Mouse (Mus musculus): ENCODE measurements around the gene Pkd1. TPM values are rescaled to one million over a fixed set of nuclear protein-coding genes. Genes with fewer than 3 reads are reported as not detected.

The Pkd1 gene
- polyA plus RNA-seq, 1 experiment from 2014 or later: 4.0 TPM

DNA sequence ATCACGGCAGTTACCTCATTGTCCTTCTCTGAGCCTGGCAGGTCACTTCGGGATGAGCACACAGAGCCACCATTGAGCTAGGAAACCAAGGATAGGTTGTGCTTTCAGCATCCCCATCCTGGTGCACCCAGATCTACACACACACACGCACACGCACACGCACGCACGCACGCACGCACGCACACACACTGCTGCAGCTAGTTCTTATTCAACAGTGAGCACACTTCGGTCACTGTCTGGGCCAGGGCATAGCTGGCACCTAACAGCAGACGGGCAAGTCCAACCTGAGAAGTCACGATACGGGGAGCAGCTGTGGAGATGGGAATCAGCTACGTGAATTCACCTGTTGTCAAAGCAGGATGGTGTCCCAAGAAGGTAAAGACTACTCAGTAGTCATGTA lies 90.9 kb downstream of the Pkd1 start:
- H3K9me3 ChIP-seq (replicated peaks; ENCODE audit: control insufficient read depth, low read length): no peaks in the 10 kb centered on the region
- no peak overlapping the region for H3K4me3 ChIP-seq (ENCODE audit: low read depth, low read length)
- WGBS (ENCODE audit: insufficient replicate concordance): 88% methylated on average over 15 of the region's 15 CpGs
- ATAC-seq (ENCODE audit: low read depth): no peak
- H3K4me2 ChIP-seq (ENCODE audit: low read depth, low read length): no peak overlapping the region
- H3K27ac ChIP-seq (ENCODE audit: low read length): no peak overlapping the region
- peaks cover 8% of the 10 kb centered on the region for H3K4me1 ChIP-seq (ENCODE audit: control insufficient read depth, low read depth, low read length)
- H3K27me3 ChIP-seq (ENCODE audit: control insufficient read depth, insufficient read depth, low read depth, low read length): no peaks in the 10 kb centered on the region
- no peaks in the 10 kb centered on the region for H3K36me3 ChIP-seq (ENCODE audit: control insufficient read depth, insufficient read depth)
- no peak overlapping the region for H3K9ac ChIP-seq (ENCODE audit: low read depth, low read length)

DNA sequence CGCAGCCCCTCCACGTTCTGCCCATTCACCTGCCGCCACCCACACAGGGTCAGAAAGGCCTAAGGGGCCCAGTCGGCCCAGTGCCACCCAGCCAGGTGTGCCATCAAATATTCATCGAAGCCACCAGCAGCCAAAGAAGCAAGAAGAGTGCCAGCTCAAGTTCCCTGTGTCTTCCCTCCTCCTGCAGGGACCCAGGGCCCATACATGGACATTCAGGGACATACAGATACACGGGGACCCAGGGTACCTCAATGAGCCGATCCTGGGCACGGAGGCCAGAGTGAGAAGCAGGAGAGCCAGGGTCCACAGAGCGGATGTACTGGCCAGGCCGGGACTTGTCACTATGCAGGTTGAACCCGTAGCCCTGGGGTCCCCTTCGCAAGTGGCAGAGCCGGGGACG lies 92.3 kb downstream of the Pkd1 start:
- Histone ChIP-seq H3K27ac (ENCODE audit: low read length) (no peak overlapping the region), H3K4me3 (ENCODE audit: low read depth, low read length) (no peak overlapping the region), H3K9ac (ENCODE audit: low read depth, low read length) (no peak overlapping the region), H3K36me3 (ENCODE audit: control insufficient read depth, insufficient read depth) (no peaks in the 10 kb centered on the region), H3K4me2 (ENCODE audit: low read depth, low read length) (no peak overlapping the region), H3K27me3 (ENCODE audit: control insufficient read depth, insufficient read depth, low read depth, low read length) (no peaks in the 10 kb centered on the region), H3K4me1 (ENCODE audit: control insufficient read depth, low read depth, low read length) (peaks cover 3% of the 10 kb centered on the region), H3K9me3 (replicated peaks; ENCODE audit: control insufficient read depth, low read length) (no peaks in the 10 kb centered on the region)
- 76% methylated on average over 14 of the region's 14 CpGs for WGBS (ENCODE audit: insufficient replicate concordance)
- no peak for ATAC-seq (ENCODE audit: low read depth)

- H3K4me1 ChIP-seq (ENCODE audit: control insufficient read depth, low read depth, low read length): peaks cover 2% of the 10 kb centered on the region
- no peak overlapping the region for H3K4me2 ChIP-seq (ENCODE audit: low read depth, low read length)
- WGBS (ENCODE audit: insufficient replicate concordance): 74% methylated on average over 6 of the region's 6 CpGs
- no peak for ATAC-seq (ENCODE audit: low read depth)
- no peak overlapping the region for H3K9ac ChIP-seq (ENCODE audit: low read depth, low read length)
- no peaks in the 10 kb centered on the region for H3K36me3 ChIP-seq (ENCODE audit: control insufficient read depth, insufficient read depth)
- no peaks in the 10 kb centered on the region for H3K27me3 ChIP-seq (ENCODE audit: control insufficient read depth, insufficient read depth, low read depth, low read length)
- H3K9me3 ChIP-seq (replicated peaks; ENCODE audit: control insufficient read depth, low read length): no peaks in the 10 kb centered on the region
- H3K27ac ChIP-seq (ENCODE audit: low read length): no peak overlapping the region
- H3K4me3 ChIP-seq (ENCODE audit: low read depth, low read length): no peak overlapping the region
Measured at GRCm38 (mm10) chr17:24642791-24643343, 93.2 kb downstream of the Pkd1 start.

DNA sequence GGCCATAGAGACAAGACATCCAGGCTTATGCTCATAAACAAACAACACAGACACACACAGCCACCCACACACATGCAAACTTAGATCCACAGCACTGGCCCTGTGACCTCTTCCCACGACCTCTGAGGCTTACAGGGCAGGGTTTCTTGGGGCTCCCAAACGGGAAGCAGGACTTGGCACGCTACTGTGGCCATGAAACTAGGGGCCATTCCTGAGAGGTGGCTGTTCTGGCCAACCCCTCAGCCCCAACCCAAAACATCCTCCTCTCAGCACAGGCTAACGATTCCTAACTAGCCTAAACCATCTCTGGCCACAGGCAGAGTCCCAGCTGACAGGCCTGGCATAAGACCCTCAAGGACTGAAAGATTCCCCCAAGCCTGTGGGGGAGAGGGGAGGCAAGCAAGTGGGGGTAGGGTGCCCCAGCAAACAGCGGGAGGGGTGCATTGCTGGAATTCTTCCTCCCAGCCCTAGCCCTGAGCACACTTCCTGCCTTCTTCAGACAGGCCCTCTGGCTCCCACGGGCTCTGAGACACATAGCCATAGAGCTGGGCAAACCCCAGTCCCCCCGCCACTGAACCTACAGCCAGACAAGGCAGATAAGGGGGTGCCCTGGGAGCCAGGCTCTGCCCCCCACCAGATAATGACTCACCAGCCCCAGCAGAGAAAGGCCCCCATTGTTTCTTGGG lies 94.5 kb downstream of the Pkd1 start:
- Histone ChIP-seq H3K4me3 (ENCODE audit: low read depth, low read length) (no peak overlapping the region), H3K9ac (ENCODE audit: low read depth, low read length) (no peak overlapping the region)

DNA sequence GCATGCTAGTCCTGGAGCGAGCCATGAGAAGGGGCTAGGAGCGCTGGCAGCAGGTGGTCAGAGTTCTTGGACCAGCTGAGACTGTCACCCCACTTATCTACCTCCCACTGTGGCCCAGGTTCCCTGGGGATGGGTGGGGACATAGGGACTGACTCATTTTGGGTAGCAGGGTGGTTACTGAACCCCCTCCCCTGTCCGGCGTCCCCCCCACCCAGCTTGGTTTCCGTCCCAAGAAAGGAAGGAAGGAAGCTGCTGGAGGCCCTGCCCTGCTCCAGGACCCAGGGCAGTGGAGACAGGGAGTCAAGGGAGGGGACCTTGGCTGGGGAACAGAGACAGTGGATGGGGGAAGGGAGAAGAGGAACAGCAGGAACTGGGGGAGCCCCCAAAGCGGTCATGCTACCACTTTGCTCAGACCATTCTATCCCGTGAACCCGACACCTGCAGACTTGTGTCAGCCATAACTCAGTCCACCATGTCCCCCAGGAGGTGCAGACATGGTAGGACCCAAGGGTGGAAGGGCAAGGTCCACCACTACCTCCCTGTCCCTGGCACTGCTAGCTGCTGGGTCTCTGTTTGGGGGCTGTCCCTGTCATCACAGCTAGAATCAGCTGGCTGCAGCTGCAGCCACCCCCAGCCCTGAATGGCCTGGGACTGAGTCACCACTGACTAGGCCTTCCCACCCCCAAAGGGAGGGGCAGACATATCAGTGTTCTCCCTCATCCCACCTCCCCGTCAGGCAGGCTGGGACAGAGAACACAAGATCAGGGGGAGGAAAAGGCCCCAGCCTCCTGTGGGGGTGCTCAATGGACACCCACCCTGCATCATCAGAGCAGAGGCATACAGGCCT lies 95.5 kb downstream of the Pkd1 start:
- H3K36me3 ChIP-seq (ENCODE audit: control insufficient read depth, insufficient read depth): no peaks in the 10 kb centered on the region
- H3K4me2 ChIP-seq (ENCODE audit: low read depth, low read length): no peak overlapping the region
- no peak overlapping the region for H3K4me3 ChIP-seq (ENCODE audit: low read depth, low read length)
- H3K27me3 ChIP-seq (ENCODE audit: control insufficient read depth, insufficient read depth, low read depth, low read length): peaks cover 20% of the 10 kb centered on the region
- no peak overlapping the region for H3K9ac ChIP-seq (ENCODE audit: low read depth, low read length)
- peak; percentile 30 for ATAC-seq (ENCODE audit: low read depth)
- peaks cover 5% of the 10 kb centered on the region for H3K4me1 ChIP-seq (ENCODE audit: control insufficient read depth, low read depth, low read length)
- no peaks in the 10 kb centered on the region for H3K9me3 ChIP-seq (replicated peaks; ENCODE audit: control insufficient read depth, low read length)
- 39% methylated on average over 9 of the region's 9 CpGs for WGBS (ENCODE audit: insufficient replicate concordance)
- peak overlapping the region; percentile 19; the same call in 1 of the 2 replicates for H3K27ac ChIP-seq (ENCODE audit: low read length)

More for the DNA sequence above, 94.5 kb downstream of the Pkd1 start:
- Histone ChIP-seq H3K4me2 (ENCODE audit: low read depth, low read length) (no peak overlapping the region), H3K9me3 (replicated peaks; ENCODE audit: control insufficient read depth, low read length) (no peaks in the 10 kb centered on the region), H3K27ac (ENCODE audit: low read length) (no peak overlapping the region), H3K4me1 (ENCODE audit: control insufficient read depth, low read depth, low read length) (peaks cover 2% of the 10 kb centered on the region), H3K27me3 (ENCODE audit: control insufficient read depth, insufficient read depth, low read depth, low read length) (peaks cover 11% of the 10 kb centered on the region), H3K36me3 (ENCODE audit: control insufficient read depth, insufficient read depth) (no peaks in the 10 kb centered on the region)
- ATAC-seq (ENCODE audit: low read depth): peak; percentile 25; the same call in 1 of the 2 replicates
- 40% methylated on average over 7 of the region's 7 CpGs for WGBS (ENCODE audit: insufficient replicate concordance)

- 59% methylated on average over 3 of the region's 3 CpGs for WGBS (ENCODE audit: insufficient replicate concordance)
- Histone ChIP-seq H3K27me3 (ENCODE audit: control insufficient read depth, insufficient read depth, low read depth, low read length) (peaks cover 28% of the 10 kb centered on the region), H3K27ac (ENCODE audit: low read length) (no peak overlapping the region), H3K4me1 (ENCODE audit: control insufficient read depth, low read depth, low read length) (peaks cover 9% of the 10 kb centered on the region), H3K9ac (ENCODE audit: low read depth, low read length) (no peak overlapping the region), H3K9me3 (replicated peaks; ENCODE audit: control insufficient read depth, low read length) (no peaks in the 10 kb centered on the region), H3K4me2 (ENCODE audit: low read depth, low read length) (no peak overlapping the region), H3K36me3 (ENCODE audit: control insufficient read depth, insufficient read depth) (no peaks in the 10 kb centered on the region), H3K4me3 (ENCODE audit: low read depth, low read length) (no peak overlapping the region)
- no peak for ATAC-seq (ENCODE audit: low read depth)
Measured at GRCm38 (mm10) chr17:24645916-24646315, 96.3 kb downstream of the Pkd1 start.

Small RNA genes within 50 kb of the gene (microRNA-seq; reads per million reads assigned to microRNA genes)
- gene Gm24589: not detected

Other genes starting within 250 kb of the Pkd1 start
- gene Abca17, start 198.8 kb upstream of the Pkd1 start, polyA plus RNA-seq (2015; fragmentation: Nextera tagmentation; extraction: Ambion mirVana): not detected in 2 replicates
- gene Abca3, start 197.9 kb upstream of the Pkd1 start, polyA plus RNA-seq (2015; fragmentation: Nextera tagmentation; extraction: Ambion mirVana): 13.4 and 15.0 TPM in 2 replicates
- gene Rnps1, start 135.3 kb upstream of the Pkd1 start, polyA plus RNA-seq (2015; fragmentation: Nextera tagmentation; extraction: Ambion mirVana): 96.9 and 101 TPM in 2 replicates
- gene Eci1, start 123.2 kb upstream of the Pkd1 start, polyA plus RNA-seq (2015; fragmentation: Nextera tagmentation; extraction: Ambion mirVana): 94.0 and 95.5 TPM in 2 replicates
- 0.49 and 0.67 TPM in 2 replicates for gene Dnase1l2, start 106.7 kb upstream of the Pkd1 start, polyA plus RNA-seq (2015; fragmentation: Nextera tagmentation; extraction: Ambion mirVana)
- gene E4f1, start 79.5 kb upstream of the Pkd1 start, polyA plus RNA-seq (2015; fragmentation: Nextera tagmentation; extraction: Ambion mirVana): 11.4 and 12.3 TPM in 2 replicates
- 48.2 and 49.0 TPM in 2 replicates for gene Pgp, start 79.4 kb upstream of the Pkd1 start, polyA plus RNA-seq (2015; fragmentation: Nextera tagmentation; extraction: Ambion mirVana)
- not detected in 2 replicates for gene Bricd5, start 76.0 kb upstream of the Pkd1 start, polyA plus RNA-seq (2015; fragmentation: Nextera tagmentation; extraction: Ambion mirVana)
- gene Mlst8, start 70.8 kb upstream of the Pkd1 start, polyA plus RNA-seq (2015; fragmentation: Nextera tagmentation; extraction: Ambion mirVana): 11.8 and 11.9 TPM in 2 replicates
- gene Caskin1, start 61.2 kb upstream of the Pkd1 start, polyA plus RNA-seq (2015; fragmentation: Nextera tagmentation; extraction: Ambion mirVana): 0.08 and 0.13 TPM in 2 replicates
- 28.5 and 29.6 TPM in 2 replicates for gene Traf7, start 21.9 kb upstream of the Pkd1 start, polyA plus RNA-seq (2015; fragmentation: Nextera tagmentation; extraction: Ambion mirVana)
- gene Rab26, start 15.6 kb upstream of the Pkd1 start, polyA plus RNA-seq (2015; fragmentation: Nextera tagmentation; extraction: Ambion mirVana): 0.46 and 0.87 TPM in 2 replicates
- gene Tsc2, start 82.8 kb downstream of the Pkd1 start, polyA plus RNA-seq (2015; fragmentation: Nextera tagmentation; extraction: Ambion mirVana): 20.6 and 23.7 TPM in 2 replicates
- gene Nthl1, start 82.8 kb downstream of the Pkd1 start, polyA plus RNA-seq (2015; fragmentation: Nextera tagmentation; extraction: Ambion mirVana): 5.9 and 6.7 TPM in 2 replicates
- 9.8 and 11.8 TPM in 2 replicates for gene Slc9a3r2, start 100.5 kb downstream of the Pkd1 start, polyA plus RNA-seq (2015; fragmentation: Nextera tagmentation; extraction: Ambion mirVana)
- 0.15 and 0.38 TPM in 2 replicates for gene Npw, start 108.6 kb downstream of the Pkd1 start, polyA plus RNA-seq (2015; fragmentation: Nextera tagmentation; extraction: Ambion mirVana)
- gene Zfp598, start 119.9 kb downstream of the Pkd1 start, polyA plus RNA-seq (2015; fragmentation: Nextera tagmentation; extraction: Ambion mirVana): 6.3 and 8.7 TPM in 2 replicates
- 0.05 and 0.21 TPM in 2 replicates for gene Syngr3, start 140.1 kb downstream of the Pkd1 start, polyA plus RNA-seq (2015; fragmentation: Nextera tagmentation; extraction: Ambion mirVana)
- gene Gfer, start 146.3 kb downstream of the Pkd1 start, polyA plus RNA-seq (2015; fragmentation: Nextera tagmentation; extraction: Ambion mirVana): 23.7 and 23.9 TPM in 2 replicates
- 0.37 and 0.42 TPM in 2 replicates for gene Noxo1, start 146.4 kb downstream of the Pkd1 start, polyA plus RNA-seq (2015; fragmentation: Nextera tagmentation; extraction: Ambion mirVana)
- 29.3 and 29.5 TPM in 2 replicates for gene Tbl3, start 157.8 kb downstream of the Pkd1 start, polyA plus RNA-seq (2015; fragmentation: Nextera tagmentation; extraction: Ambion mirVana)
- gene Rnf151, start 168.2 kb downstream of the Pkd1 start, polyA plus RNA-seq (2015; fragmentation: Nextera tagmentation; extraction: Ambion mirVana): 0.07 TPM in 1 of 2 replicates, not detected in the other
- gene Rps2, start 168.3 kb downstream of the Pkd1 start, polyA plus RNA-seq (2015; fragmentation: Nextera tagmentation; extraction: Ambion mirVana): 868 and 907 TPM in 2 replicates
- gene Ndufb10, start 174.6 kb downstream of the Pkd1 start, polyA plus RNA-seq (2015; fragmentation: Nextera tagmentation; extraction: Ambion mirVana): 168 and 174 TPM in 2 replicates
- 0.34 TPM in 1 of 2 replicates, not detected in the other for gene Rpl3l, start 178.0 kb downstream of the Pkd1 start, polyA plus RNA-seq (2015; fragmentation: Nextera tagmentation; extraction: Ambion mirVana)
- 30.0 and 33.9 TPM in 2 replicates for gene Msrb1, start 186.8 kb downstream of the Pkd1 start, polyA plus RNA-seq (2015; fragmentation: Nextera tagmentation; extraction: Ambion mirVana)
- gene Hs3st6, start 203.2 kb downstream of the Pkd1 start, polyA plus RNA-seq (2015; fragmentation: Nextera tagmentation; extraction: Ambion mirVana): 0.24 TPM in 1 of 2 replicates, not detected in the other